Mouse (Mus musculus): Measurements from ENCODE around the gene 9430097D07Rik.

Gene 9430097D07Rik

DNA sequence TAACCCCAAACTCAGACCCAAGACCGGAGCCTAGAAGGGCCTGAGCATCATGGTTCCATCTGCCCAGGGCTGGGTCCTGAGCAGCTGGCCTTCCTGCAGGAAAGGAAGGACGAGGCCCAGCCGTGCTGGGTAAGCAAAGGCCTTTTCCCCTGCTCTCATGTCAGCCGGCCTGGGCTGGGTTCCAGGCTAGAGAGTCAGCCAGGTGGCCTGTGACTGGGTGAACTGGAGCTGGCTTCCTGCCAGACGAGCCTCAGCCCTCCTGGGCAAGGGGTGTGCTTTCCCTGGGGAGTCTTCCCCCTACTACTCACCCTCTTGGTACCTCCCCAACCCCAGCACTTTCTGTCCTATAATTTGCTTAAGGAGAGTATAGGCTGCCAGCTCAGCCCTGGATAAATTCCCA, 7.3 kb downstream of the 9430097D07Rik start:
- in situ Hi-C loops (cut with MboI; ENCODE audit: low sequenced_read_pairs): loop anchor here (10.0 kb wide), 1 partner anchor 173 kb away; the partner anchor contains the start of gene Ptges2

DNA sequence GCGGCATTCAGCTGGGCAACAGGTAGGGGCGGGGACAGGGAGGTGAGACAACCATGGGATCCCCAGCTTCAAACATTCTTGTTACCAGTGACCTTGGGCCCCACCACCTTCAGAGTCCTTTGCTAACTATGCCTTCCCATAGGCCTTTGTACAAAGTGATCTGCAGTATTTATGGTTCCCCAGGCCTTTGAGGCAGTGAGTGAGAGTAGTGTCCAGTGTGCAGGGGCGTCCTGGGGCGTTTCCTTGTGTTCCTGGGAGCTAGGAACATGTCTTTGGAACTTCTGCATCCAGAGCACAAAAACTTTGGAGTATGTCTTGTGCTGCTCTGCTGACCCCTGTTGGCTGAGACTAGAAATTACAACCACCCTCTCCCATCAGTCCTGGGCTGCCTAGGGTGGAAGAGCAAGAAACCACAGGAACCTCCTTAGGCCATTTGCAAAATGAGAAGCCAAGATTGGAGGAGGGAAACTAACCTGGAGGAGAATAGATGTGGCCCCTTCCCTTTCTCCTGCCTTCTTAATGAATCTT, 8.9 kb downstream of the 9430097D07Rik start:
- in situ Hi-C loops (cut with MboI; ENCODE audit: low sequenced_read_pairs): loop anchor here (10.0 kb wide), 1 partner anchor 172 kb away; the partner anchor contains the start of gene Ptges2

GRCm38 (mm10) chr2:32559570-32559969, 15.9 kb downstream of the 9430097D07Rik start:
- in situ Hi-C loops (cut with MboI; ENCODE audit: low sequenced_read_pairs): no loop called here

DNA sequence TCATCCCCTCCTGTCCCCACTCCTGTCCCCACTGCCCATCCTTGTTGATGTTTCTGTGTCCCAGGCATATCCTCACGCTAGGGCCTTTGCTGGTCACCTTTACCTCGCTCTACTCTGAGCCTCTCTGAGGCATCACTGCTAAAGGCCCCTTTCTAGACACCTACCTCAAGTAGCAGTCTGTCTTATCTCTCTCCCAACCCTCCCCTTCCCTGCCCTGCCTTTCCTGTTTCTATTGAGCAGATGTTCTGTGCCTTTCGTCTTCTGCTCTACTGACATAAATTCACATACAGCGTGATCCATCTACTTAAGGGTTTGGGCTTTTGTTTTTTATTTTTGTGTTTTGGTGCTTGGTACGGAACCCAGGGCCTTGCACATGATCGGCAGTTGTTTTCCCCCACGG, 19.5 kb downstream of the 9430097D07Rik start:
- in situ Hi-C loops (cut with MboI; ENCODE audit: low sequenced_read_pairs): no loop called here

DNA sequence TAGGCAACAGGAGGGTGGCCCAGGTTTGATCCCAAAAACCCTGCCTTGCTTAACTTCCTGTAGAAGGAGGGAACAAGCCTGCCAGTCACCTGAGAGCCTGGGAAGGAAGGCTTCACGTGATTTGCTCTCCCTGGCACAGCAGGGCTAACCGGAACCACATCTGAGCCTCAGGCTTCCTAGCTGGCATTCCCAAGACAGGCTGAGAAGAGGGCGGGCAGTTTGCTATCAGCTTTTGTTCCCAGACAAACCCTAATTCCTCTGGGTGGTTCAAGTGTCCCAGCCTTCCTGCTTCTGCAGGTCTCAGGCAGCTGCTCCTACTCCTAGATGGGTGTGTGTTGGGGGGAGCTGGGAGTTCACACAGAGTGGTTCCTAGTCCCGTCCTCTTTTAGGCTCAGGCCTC, 20.0 kb downstream of the 9430097D07Rik start:
- in situ Hi-C loops (cut with MboI; ENCODE audit: low sequenced_read_pairs): no loop called here

DNA sequence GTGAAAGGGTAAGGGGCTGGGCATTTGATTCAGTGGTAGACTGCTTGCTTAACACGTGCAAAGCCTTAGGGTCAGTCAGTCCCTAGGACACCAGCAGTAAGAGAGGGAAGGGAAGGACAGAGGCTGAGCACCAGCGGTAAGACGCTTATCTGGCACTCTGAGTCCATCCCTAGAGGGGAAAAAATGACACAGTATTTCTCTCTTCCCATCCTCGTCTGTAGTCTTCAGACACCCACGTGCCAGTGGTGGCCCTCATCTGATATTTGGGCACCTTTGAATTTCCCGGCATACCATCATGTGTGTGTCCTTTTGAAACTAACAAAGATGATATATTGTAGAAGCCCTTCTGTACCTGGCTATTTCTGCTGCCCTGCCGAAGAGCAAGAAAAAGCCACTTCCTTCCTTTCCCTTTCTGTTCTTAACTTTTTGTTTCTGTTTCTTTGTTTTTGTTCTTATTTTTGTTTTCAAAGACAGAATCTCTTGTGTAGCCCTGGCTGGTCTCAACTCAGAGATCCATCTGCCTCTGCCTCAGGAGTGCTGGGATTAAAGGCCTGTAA, 21.8 kb downstream of the 9430097D07Rik start:
- in situ Hi-C loops (cut with MboI; ENCODE audit: low sequenced_read_pairs): no loop called here

- in situ Hi-C loops (cut with MboI; ENCODE audit: low sequenced_read_pairs): no loop called here
Measured at GRCm38 (mm10) chr2:32551236-32551635, 24.2 kb downstream of the 9430097D07Rik start.

GRCm38 (mm10) chr2:32549764-32550163, 25.7 kb downstream of the 9430097D07Rik start:
- in situ Hi-C loops (cut with MboI; ENCODE audit: low sequenced_read_pairs): no loop called here

- in situ Hi-C loops (cut with MboI; ENCODE audit: low sequenced_read_pairs): no loop called here
Measured at GRCm38 (mm10) chr2:32549171-32549570, 26.3 kb downstream of the 9430097D07Rik start.

DNA sequence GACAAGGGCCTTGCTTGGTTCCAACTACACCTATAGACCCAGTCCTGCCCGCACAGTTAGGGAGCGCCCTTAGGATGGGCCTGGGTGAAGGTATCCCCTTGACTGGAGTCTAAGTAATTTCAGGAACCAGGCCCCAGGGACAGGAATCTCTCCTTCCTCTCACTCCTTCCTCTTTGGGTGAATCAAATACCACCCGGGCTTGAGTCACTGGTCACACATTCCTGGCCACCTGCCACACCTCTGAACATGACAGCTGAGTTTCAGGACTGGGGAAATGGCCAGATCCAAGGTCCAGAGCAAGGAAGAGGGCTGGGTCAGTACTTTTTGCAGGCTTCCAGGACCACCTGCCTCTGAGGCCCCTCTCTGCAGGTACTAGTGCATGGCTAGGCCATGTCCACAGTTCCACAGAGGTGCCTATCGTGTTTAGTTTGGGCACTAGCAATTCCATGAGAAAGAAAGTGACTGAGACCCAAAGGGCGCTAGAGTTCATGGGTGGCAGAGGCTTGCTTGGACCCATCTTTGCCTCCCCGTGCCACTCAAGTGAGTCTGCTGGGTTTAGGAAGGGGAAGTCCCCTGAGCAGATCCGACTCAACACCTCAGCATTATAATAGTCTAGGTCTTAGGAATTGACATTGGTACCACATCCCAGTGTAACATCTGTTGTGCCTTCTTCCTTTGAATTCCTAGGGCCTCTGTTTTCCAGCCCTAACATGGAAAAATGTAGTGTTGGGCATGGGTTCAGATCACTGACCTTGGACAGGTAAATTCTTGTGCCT, 27.3 kb downstream of the 9430097D07Rik start:
- in situ Hi-C loops (cut with MboI; ENCODE audit: low sequenced_read_pairs): no loop called here

DNA sequence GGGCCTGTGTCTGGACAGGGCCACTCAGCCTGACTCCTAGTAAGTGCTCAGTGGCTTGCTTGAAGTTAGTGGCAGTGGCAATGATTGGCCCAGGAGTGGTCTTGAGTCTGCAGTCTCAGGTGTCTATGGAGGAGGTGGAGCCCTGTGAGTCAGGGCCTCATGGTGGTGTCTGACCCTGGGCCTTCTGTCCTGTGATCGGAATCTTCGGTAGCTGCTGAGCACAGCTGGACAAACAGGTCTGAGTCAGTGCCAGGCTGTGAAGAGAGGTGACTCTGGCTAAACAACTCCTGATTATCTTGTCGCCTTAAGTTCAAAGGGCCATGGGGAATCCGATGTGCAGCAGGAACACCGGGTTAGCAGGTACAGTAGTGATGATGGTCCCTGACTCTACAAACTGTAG, 28.1 kb downstream of the 9430097D07Rik start:
- in situ Hi-C loops (cut with MboI; ENCODE audit: low sequenced_read_pairs): no loop called here

- in situ Hi-C loops (cut with MboI; ENCODE audit: low sequenced_read_pairs): no loop called here
Measured at GRCm38 (mm10) chr2:32546951-32547350, 28.5 kb downstream of the 9430097D07Rik start.

- in situ Hi-C loops (cut with MboI; ENCODE audit: low sequenced_read_pairs): no loop called here
Measured at GRCm38 (mm10) chr2:32543031-32543449, 32.4 kb downstream of the 9430097D07Rik start.

GRCm38 (mm10) chr2:32541986-32542573, 33.4 kb downstream of the 9430097D07Rik start:
- in situ Hi-C loops (cut with MboI; ENCODE audit: low sequenced_read_pairs): no loop called here

GRCm38 (mm10) chr2:32541333-32541908, 34.1 kb downstream of the 9430097D07Rik start:
- in situ Hi-C loops (cut with MboI; ENCODE audit: low sequenced_read_pairs): no loop called here

GRCm38 (mm10) chr2:32539452-32539981, 36.0 kb downstream of the 9430097D07Rik start:
- in situ Hi-C loops (cut with MboI; ENCODE audit: low sequenced_read_pairs): no loop called here

DNA sequence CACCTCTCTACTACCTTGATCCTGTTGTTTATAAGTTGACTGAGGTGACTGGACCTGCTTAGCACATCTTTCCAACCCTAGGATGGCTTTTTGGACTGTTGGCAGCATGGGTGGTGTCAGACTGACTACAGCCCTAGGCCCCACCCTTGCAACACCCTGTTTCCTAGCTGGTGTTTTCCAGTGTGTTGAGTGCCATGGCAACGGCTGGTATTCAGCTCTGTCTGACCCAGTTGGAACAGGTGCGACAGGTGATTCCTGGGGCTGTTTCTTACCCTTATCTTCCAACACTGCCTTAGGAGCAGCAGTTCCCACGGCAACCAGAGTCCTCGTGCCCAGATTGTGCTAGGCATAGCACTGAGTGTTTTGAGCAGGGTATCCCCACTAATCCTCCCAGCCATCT, 37.0 kb downstream of the 9430097D07Rik start:
- in situ Hi-C loops (cut with MboI; ENCODE audit: low sequenced_read_pairs): no loop called here

- in situ Hi-C loops (cut with MboI; ENCODE audit: low sequenced_read_pairs): no loop called here
Measured at GRCm38 (mm10) chr2:32537941-32538340, 37.5 kb downstream of the 9430097D07Rik start.

DNA sequence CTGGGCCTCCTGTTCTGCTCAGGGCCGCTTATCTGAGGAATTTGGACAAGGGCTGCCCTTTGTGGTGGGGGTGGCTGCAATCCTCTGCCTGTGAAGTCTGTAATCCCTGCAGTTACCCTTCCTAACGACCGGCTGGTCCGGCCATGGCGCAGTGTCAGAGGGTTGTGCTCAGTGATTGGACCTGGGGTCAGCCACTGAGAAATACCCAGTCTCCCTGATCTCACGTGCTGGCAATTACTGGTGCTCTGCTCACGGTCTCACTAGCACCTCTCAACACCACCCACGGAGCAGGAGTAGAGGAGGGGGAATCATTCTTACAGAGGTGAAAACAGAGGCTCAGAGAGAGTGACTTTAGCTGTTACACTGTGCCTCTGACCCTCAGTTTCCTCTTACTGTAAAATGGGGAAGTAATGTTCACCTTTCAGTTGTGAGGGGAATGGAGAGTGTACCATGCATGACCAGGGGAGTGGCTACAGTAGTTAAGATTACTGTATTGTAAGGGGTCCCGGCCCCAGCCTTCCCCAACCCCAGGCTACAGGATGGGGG, 38.1 kb downstream of the 9430097D07Rik start:
- in situ Hi-C loops (cut with MboI; ENCODE audit: low sequenced_read_pairs): no loop called here

- in situ Hi-C loops (cut with MboI; ENCODE audit: low sequenced_read_pairs): no loop called here
Measured at GRCm38 (mm10) chr2:32536634-32537359, 38.7 kb downstream of the 9430097D07Rik start.
